Comparison of ENCODE assay signal across 19 mouse cellular contexts in genomic region chr16:32823487-32823886, GRCm38 (mm10). TPM values are rescaled to one million over a fixed set of nuclear protein-coding genes. Genes with fewer than 3 reads are reported as not detected.
"Had no signal": no experiment of that assay in that cellular context is flagged by ENCODE, and none has a peak within 500 bp of the region (broad histone marks: within the 10 kb centered on the region; RNA-seq: fewer than 3 reads in every experiment).

No protein-coding gene starts in this region.

- H3K9me3 ChIP-seq: liver, embryonic 13.5 days; lung, embryonic 15.5 days; megakaryocyte, embryonic 14.5 days; neural tube, embryonic 13.5 days had no signal

- H3K9ac ChIP-seq: liver, embryonic 13.5 days; liver, postnatal 0 days; lung, embryonic 15.5 days; neural tube, embryonic 13.5 days had no signal

- H3K4me1 ChIP-seq: neural tube, embryonic 13.5 days had no signal

- H3K27ac ChIP-seq: left cerebral cortex, adult 2 months; liver, embryonic 13.5 days; lung, embryonic 15.5 days; macrophage; neural tube, embryonic 13.5 days; stomach, postnatal 0 days had no signal

- H3K4me2 ChIP-seq: liver, embryonic 13.5 days; lung, embryonic 15.5 days; midbrain, embryonic 11.5 days; neural tube, embryonic 13.5 days had no signal

- H3K27me3 ChIP-seq: liver, embryonic 13.5 days; lung, embryonic 15.5 days; neural tube, embryonic 13.5 days had no signal

- DNase-seq: kidney, postnatal 25 days; liver; liver, embryonic 13.5 days; liver, postnatal 0 days; lung, postnatal 14 days; right cerebral cortex, postnatal 14 days; thymus, postnatal 4 days had no signal

- ATAC-seq: liver, postnatal 0 days; midbrain, embryonic 16.5 days had no signal

- H3K4me3 ChIP-seq: left cerebral cortex, adult 2 months; liver, embryonic 13.5 days; lung, embryonic 15.5 days; megakaryocyte, embryonic 14.5 days; neural tube, embryonic 13.5 days had no signal

RNA-seq across cellular contexts. Expression of gene Smbd1, which starts 13.2 kb away (rescaled TPM):
- total RNA-seq: layer of hippocampus, postnatal 25 days; left cerebral cortex, adult 2 months; left cerebral cortex, postnatal 14 days had no signal
- polyA plus RNA-seq: kidney, embryonic 16.5 days; limb, embryonic 11.5 days; liver, embryonic 13.5 days; liver, postnatal 0 days; lung, embryonic 15.5 days; macrophage; midbrain, embryonic 11.5 days; midbrain, embryonic 16.5 days; neural tube, embryonic 13.5 days had no signal

RNA-seq across cellular contexts. Expression of gene Muc20, which starts 26.3 kb away (rescaled TPM):
- total RNA-seq: layer of hippocampus, postnatal 25 days; left cerebral cortex, adult 2 months; left cerebral cortex, postnatal 14 days had no signal
- polyA plus RNA-seq: limb, embryonic 11.5 days; liver, postnatal 0 days; macrophage; midbrain, embryonic 11.5 days; midbrain, embryonic 16.5 days; neural tube, embryonic 13.5 days had no signal
